Mouse (Mus musculus) spleen, adult 2 months (tissue): ENCODE data around the gene Hoxb5. TPM values are rescaled to one million over a fixed set of nuclear protein-coding genes. Genes with fewer than 3 reads are reported as not detected.
A peak's percentile ranks its signal among the peaks of the same experiment; 100 is the strongest.

Experiments used
- DNase-seq, 2 experiments: peaks; one replicate each; pipeline versions ENCODE4 v3.0.0 to v3.0.0-alpha.2; 2012 to 2021; ENCODE audit warnings: low spot score in 2 of 2, low read depth in 1 of 2
- H3K27ac ChIP-seq: fragments of 200-500 bp; 2 replicates; pipeline ENCODE4 v1.5.1; 2012; ENCODE audit warnings: low read length, inconsistent platforms; ENCODE audit not compliant: insufficient read depth
- H3K27me3 ChIP-seq: fragments of 200-500 bp; 2 replicates; pipeline ENCODE4 v1.6.1; 2012; ENCODE audit warnings: mild to moderate bottlenecking, moderate library complexity, low read length, inconsistent platforms; ENCODE audit not compliant: control insufficient read depth, insufficient read depth
- H3K36me3 ChIP-seq: fragments of 200-500 bp; 2 replicates; pipeline ENCODE4 v1.6.1; 2012; ENCODE audit warnings: mild to moderate bottlenecking, low read length, inconsistent platforms; ENCODE audit not compliant: control insufficient read depth, insufficient read depth
- H3K4me1 ChIP-seq: fragments of 200-500 bp; 2 replicates; pipeline ENCODE4 v1.6.1; 2011; ENCODE audit warnings: inconsistent platforms; ENCODE audit not compliant: control insufficient read depth, insufficient read depth, insufficient read length
- H3K4me3 ChIP-seq: fragments of 200-500 bp; 2 replicates; pipeline ENCODE4 v1.5.1; 2011; ENCODE audit warnings: mild to moderate bottlenecking, inconsistent platforms; ENCODE audit not compliant: insufficient read depth, insufficient read length; ENCODE audit errors: extremely low read depth
- CTCF ChIP-seq: fragments of 200-500 bp; IDR thresholded peaks from 2 replicates; pipeline ENCODE4 v1.5.1; 2011; ENCODE audit warnings: mild to moderate bottlenecking, inconsistent platforms; ENCODE audit not compliant: insufficient read depth, insufficient read length, insufficient replicate concordance; ENCODE audit errors: extremely low read depth
- POLR2A ChIP-seq: fragments of 200-500 bp; IDR thresholded peaks from 2 replicates; pipeline ENCODE4 v1.6.1; 2011; ENCODE audit warnings: low read depth, low read length, inconsistent platforms
- WGBS: fragments of 180-500 bp; shearing (Covaris S2); methylation state at CpG from one replicate; pipeline ENCODE4 v1.1.7; 2018; 5-methylcytosine and 5-hydroxymethylcytosine counted together
- polyA plus RNA-seq: library from polyadenylated mRNA; depleted of rRNA; stranded (reverse); fragments of >200 nt; gene quantifications from 2 replicates; pipeline ENCODE4 v1.2.3, GENCODE M21; 2012

Hoxb5 gene
- polyA plus RNA-seq, 1 experiment: 0.37 TPM

GRCm38 (mm10) chr11:96284774-96285734 lies 18.1 kb upstream of the Hoxb5 start:
- Histone ChIP-seq H3K4me1 (peaks cover 8% of the 10 kb centered on the region), H3K36me3 (no peaks in the 10 kb centered on the region), H3K27me3 (peaks cover 54% of the 10 kb centered on the region), H3K27ac (no peak overlapping the region), H3K4me3 (peak overlapping the region; percentile 33; the same call in 1 of the 2 replicates)
- TF ChIP-seq CTCF (no peak), POLR2A (no peak)
- 6% methylated on average over 37 of the region's 37 CpGs for WGBS
- DNase-seq: no peak

GRCm38 (mm10) chr11:96285771-96286738 lies 17.1 kb upstream of the Hoxb5 start, which contains the start of gene Hoxb7:
Gene Hoxb7 (plus strand): TSS chr11:96286623.
- WGBS: 3% methylated on average over 43 of the region's 43 CpGs
- H3K36me3 ChIP-seq: no peaks in the 10 kb centered on the region
- no peak for DNase-seq
- H3K27ac ChIP-seq: peak within 1 kb of the TSS; percentile 37; the same call in 1 of the 2 replicates
- H3K27me3 ChIP-seq: peaks cover 56% of the 10 kb centered on the region
- TF ChIP-seq CTCF (no peak), POLR2A (no peak)
- H3K4me1 ChIP-seq: peaks cover 8% of the 10 kb centered on the region
- H3K4me3 ChIP-seq: peak within 1 kb of the TSS; percentile 37

GRCm38 (mm10) chr11:96286739-96287385 lies 16.3 kb upstream of the Hoxb5 start:
- H3K27me3 ChIP-seq: peaks cover 54% of the 10 kb centered on the region
- TF ChIP-seq CTCF (no peak), POLR2A (no peak)
- H3K4me1 ChIP-seq: peaks cover 9% of the 10 kb centered on the region
- H3K27ac ChIP-seq: no peak overlapping the region
- WGBS: 5% methylated on average over 55 of the region's 55 CpGs
- peak overlapping the region; percentile 37 for H3K4me3 ChIP-seq
- no peaks in the 10 kb centered on the region for H3K36me3 ChIP-seq
- DNase-seq: no peak

- peaks cover 10% of the 10 kb centered on the region for H3K4me1 ChIP-seq
- no peak overlapping the region for H3K4me3 ChIP-seq
- no peak for DNase-seq
- WGBS: 39% methylated on average over 9 of the region's 9 CpGs
- H3K27me3 ChIP-seq: peaks cover 54% of the 10 kb centered on the region
- no peak for TF ChIP-seq POLR2A
- no peak for TF ChIP-seq CTCF
- no peaks in the 10 kb centered on the region for H3K36me3 ChIP-seq
- H3K27ac ChIP-seq: no peak overlapping the region
Observed at GRCm38 (mm10) chr11:96287411-96287810, 15.7 kb upstream of the Hoxb5 start.

GRCm38 (mm10) chr11:96288455-96289221 lies 14.5 kb upstream of the Hoxb5 start:
- H3K27ac ChIP-seq: no peak overlapping the region
- no peak for DNase-seq

More at GRCm38 (mm10) chr11:96288455-96289221, 14.5 kb upstream of the Hoxb5 start:
- H3K4me1 ChIP-seq: peaks cover 8% of the 10 kb centered on the region
- H3K27me3 ChIP-seq: peaks cover 53% of the 10 kb centered on the region
- no peak overlapping the region for H3K4me3 ChIP-seq
- no peaks in the 10 kb centered on the region for H3K36me3 ChIP-seq
- WGBS: 84% methylated on average over 1 of the region's 1 CpGs
- TF ChIP-seq CTCF: no peak
- no peak for TF ChIP-seq POLR2A
